Mouse (Mus musculus) retina, embryonic 14.5 days (tissue): ENCODE results near the gene Rasgrp3.
"Not testable (repeated sequence)": the region's sequence is repeated elsewhere in the genome, so short reads cannot be mapped to it uniquely, and the experiment has no call there.

Source experiments
- DNase-seq: peaks from one replicate; pipeline ENCODE4 v3.0.0-alpha.2; 2015; ENCODE audit warnings: low spot score

The Rasgrp3 gene

DNA sequence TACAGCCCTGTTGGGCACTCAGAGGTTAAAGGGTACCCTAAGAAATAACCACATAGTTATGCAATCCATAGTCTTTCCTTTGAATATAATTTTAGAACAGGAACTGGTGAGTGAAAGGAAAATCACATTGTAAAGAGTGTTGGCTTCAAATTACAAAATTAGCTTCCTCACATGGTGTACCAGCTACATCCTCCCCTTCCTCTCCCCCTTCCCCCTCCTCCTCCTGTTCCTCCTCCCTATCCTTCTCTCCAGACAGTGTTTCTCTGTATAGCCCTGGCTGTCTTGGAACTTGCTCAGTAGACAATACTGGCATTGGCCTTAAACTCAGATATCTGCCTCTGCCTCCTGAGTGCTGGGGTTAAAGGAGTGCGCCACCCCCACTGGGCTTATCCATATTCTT, 26.1 kb downstream of the Rasgrp3 start:
- DNase-seq = no peak

DNA sequence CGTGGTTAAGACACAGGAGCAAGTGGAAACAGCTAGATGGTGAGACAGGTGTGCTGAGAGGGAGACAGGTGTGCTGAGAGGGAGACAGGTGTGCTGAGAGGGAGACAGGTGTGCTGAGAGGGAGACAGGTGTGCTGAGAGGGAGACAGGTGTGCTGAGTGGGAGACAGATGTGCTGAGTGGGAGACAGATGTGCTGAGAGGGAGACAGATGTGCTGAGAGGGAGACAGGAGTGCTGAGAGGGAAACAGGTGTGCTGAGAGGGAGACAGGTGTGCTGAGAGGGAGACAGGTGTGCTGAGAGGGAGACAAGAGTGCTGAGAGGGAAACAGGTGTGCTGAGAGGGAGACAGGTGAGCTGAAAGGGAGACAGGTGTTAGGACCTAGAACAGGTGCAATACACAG, 27.5 kb downstream of the Rasgrp3 start:
- not testable (repeated sequence) for DNase-seq

DNA sequence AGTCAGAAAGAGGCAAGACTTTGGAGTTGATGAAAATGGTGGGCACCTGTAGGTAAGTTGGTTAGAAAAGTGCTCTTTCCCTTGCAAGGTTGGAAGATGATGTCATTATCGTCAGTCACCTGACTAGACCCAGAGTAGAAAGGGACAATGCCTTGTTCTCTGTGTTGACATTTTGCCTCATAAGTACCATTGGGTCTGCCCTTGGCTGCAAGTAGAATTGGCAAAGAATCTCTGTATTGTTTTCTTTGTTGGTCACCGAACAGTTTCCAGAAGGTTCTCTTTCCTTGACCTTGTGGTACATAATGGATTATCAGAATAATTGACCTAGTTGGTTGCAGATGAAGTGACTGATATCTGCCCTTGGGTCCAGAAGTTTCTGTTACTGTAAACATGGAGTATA, 27.9 kb downstream of the Rasgrp3 start:
- no peak for DNase-seq

DNA sequence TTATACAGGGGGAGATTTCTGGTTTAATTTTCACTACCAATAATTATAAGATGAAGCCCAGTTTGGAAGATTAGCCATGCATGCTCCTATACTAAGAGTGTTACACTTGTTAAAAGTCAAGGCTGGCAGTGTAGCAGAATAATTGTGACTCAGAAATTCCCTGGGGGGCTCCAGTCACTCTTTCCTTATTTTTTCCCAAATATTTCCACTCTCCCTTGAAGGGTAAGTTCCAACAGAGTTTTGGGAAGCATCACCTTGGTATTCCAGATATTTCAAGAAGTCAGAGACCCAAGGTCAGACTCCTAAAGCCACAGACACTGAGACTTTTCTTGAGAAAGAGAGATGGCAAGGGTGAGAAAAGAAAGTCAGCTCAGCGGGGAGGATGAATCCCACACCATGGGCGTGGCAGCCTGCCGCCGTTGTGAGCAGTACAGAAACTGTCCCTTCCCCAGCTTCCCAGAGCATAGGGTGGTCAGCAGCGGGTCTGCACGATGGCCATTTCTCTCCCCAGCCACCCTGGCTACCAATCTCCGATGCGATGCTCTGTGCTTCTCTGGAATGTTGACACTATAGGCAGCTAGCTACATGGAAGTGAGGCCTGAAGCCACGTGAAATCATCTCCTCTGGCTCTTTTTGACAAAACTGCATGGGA, 28.8 kb downstream of the Rasgrp3 start:
- no peak for DNase-seq

DNA sequence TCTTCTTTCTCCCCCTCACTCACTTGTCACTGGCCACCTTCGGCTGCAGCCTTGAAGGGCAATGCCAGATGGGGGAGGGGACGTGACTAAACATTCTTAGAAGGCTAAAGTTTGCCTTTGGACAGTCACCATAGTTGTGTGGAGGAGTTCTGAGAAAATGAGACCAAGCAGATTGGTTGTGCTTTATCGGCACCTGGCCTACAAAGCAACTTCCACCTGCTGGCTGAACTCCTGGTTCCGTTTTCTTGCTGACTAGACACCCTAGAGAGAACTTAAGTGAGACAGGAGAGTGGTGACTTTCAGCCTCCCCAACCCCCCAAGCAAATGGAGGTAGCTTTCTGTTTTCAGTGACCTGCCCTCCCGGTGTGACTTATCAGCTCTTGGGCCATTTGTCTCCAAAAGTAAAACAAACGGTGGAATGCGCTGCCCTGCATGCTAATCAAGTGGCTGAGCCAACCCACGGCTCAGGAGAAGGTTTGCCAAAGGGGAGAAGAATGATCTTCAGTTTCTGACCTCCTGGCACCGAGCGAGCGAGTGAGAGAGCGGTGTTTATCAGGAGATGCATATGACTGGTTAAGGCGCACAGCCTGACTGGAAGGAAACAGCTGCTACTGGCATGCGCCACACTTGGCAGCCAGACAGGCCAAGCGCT, 29.4 kb downstream of the Rasgrp3 start:
- no peak for DNase-seq

DNA sequence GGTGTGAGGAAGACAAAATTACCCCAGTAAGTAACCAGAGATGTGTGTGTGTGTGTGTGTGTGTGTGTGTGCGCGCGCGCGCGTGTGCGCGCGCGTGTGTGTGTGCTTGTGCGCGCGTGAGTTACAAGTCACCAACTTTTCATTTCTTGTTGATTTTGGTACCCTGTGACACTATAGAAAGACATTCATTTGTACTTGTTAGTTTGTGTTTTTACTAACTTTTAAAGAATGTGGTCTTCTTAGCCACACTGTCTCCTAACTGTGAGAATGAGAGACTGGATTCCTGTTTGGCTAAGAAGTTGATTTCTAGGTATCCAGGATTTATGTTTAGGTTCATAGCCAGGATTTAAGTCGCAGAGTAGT, 29.9 kb downstream of the Rasgrp3 start:
- DNase-seq = no peak

DNA sequence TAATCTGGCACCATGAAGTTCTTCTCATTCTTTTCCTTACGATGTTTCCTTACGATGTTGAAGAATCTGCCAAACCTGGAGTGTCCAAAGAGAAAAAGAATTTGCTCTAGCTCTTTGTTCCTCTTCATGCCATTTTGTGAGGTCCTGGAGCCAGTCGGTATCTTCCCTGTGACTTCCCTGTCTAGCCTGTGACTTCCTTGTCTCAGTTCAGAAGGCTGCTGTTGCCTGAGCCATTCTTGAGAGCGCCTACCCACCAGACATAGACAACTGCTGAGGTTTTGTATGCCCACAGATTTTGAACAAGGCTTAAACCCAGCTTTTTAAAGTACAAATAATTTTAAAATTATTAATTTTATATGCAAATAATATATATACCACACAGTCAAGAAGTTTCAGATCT, 31.3 kb downstream of the Rasgrp3 start:
- DNase-seq = no peak

DNA sequence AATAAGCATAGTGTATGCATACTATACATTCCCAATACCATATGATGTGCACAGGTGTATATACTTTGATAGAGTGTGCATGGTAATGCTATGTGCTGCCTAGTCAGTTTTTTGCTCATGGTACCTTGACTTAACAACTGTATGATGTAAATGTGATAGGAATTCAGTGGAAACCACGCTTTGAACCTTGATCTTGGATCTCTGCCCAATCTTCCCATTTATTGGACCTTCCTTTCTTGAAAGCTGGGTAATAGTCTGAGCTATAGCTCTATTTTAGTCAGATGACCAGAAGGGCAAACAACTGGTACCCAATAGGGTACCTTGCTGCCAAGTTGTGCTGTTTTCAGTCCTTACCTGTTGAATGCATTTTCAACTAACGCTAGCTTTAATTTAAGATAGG, 31.8 kb downstream of the Rasgrp3 start:
- no peak for DNase-seq

DNA sequence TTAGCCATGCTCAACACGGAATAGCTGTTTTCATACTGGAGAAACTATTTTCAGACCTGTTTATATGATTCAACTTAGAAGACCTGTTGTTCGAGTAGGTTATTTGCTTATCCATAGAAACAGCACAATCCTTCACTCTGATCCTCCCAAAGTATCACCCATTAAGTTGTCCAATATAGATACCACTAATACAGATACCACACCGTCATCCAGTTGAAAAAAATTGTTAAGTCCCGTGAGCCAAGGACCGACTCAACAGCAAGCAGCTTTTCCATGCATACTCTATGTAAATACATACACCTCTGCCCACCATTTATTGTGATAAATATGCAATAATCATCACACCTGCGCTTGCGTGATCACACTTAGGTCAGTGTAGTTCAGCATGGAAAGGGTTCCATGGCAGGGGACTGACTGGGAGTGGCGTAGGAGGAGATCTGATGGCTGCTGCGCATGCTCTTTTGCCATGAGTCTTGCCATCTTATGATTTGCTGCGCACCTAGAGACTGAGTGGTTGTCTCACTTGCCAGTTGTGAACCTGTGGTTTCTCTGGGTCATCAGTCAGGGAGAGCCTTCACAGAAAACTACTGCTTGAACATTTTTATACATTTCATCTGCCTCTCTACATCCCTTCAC, 32.9 kb downstream of the Rasgrp3 start:
- DNase-seq = no peak

DNA sequence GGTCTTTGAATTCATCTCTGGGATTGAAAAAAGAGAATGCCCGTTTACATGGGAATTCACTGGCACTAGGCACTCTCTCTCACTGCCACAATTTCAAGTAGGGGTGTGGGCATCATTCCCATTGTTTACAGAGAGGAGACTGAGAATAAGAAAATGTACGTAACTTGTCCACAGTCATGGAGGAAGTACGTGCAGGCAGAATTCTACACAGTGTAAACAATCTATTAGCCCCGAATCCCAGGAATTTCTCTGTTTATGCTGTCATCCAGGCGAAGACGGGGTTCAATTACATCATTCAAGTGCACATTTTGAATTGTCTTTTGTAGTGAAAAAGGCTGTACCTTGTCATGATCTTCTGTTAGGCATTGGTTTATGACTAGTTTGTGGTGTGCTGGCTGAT, 34.6 kb downstream of the Rasgrp3 start:
- DNase-seq = no peak

DNA sequence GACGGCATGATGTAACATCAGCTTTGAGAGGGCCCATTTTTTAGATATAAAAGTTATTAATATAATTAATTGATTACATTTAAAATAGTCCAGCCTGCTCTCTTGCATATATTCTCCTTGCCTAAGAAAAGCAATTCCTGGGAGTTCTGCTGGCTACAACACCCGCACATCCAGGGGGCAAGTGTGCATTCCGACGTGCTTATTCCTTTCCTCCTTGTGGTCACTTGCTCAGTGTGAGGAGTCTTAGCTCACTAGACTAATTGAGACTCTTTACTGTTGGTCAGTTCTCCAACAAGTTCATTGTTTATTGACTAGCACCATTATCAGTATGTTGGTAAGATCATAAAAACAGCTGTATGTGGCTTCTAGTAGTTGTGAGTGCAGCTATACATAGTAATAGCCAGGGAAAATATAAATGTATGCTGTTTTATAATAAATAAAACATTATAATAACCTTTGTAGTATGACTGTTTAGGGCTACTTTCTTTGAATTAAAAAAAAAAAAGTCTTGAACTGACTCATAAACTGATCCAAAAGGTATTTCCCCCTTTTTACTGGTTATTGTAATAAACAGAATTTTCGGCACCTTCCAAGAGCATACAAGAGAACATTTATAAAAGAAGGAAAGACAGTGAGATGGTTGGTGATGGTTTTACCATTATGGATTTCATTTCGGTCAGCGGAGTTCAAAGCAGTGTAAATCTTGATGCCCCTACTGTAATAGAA, 35.4 kb downstream of the Rasgrp3 start:
- no peak for DNase-seq

DNA sequence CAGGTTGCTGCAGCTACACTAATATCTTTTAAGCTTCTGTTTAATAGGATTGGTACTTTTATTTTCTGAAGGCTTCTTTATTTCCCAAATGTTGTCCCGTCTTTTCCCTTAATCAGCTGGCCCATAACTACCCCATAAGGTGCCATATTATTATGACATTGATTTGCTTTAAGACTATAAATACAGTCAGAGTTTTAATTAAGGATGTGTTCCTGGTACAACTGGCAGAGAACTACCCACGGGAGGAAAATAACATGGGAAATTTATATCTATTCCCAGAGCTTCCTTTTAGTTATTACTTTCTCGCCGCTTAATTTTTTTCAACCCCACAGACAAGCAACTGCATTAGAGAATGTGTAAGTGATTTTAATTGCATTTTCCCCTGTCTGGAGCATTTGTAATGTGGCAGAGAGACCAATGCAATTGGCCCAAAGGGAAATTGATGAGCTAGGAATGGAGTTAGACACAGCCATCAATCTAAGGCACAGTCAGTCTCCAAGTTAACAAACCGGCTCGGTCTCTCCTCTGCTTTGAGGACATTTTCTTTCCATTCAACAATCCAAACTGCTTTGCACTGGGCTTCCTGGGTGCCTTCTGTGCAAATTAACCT, 36.1 kb downstream of the Rasgrp3 start:
- DNase-seq = no peak

DNA sequence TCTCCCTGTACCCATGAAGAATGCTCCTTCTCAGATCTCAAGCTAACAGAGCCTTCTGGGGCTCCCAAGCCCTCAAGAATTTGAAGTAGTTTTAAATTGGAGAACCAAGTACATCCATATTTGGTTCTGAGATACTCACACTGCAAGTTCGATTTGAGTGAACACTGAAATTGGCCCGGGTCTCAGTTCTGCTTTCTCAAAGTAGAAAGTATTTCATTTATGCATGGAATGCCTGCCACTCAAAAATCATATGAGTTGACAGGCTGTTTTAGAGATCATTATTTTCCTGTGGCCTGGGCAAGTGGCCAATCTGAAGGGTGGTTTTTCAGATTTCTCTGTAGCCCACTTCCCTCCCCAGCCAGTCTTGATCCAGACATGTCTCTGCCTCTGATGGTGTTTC, 36.7 kb downstream of the Rasgrp3 start:
- DNase-seq = no peak

DNA sequence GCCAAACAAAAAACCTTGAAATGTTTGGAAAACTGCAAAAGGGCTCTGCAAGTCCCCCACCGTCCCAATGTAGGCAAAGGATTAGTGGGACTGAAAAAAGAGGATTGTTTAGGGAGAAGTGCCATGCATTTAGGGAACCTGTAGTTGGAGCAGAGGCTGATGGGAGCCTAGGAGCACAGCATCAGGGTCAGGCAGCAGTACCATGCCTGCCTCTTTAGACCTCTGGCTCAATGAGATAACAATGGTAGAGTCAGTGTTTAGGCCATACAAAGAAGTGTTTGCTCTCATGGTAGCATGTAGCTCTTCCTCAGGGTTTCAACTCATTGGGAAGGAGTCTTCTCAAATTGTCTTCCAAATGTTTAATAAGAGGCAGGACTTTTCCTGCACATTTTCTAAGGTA, 40.3 kb downstream of the Rasgrp3 start:
- no peak for DNase-seq

DNA sequence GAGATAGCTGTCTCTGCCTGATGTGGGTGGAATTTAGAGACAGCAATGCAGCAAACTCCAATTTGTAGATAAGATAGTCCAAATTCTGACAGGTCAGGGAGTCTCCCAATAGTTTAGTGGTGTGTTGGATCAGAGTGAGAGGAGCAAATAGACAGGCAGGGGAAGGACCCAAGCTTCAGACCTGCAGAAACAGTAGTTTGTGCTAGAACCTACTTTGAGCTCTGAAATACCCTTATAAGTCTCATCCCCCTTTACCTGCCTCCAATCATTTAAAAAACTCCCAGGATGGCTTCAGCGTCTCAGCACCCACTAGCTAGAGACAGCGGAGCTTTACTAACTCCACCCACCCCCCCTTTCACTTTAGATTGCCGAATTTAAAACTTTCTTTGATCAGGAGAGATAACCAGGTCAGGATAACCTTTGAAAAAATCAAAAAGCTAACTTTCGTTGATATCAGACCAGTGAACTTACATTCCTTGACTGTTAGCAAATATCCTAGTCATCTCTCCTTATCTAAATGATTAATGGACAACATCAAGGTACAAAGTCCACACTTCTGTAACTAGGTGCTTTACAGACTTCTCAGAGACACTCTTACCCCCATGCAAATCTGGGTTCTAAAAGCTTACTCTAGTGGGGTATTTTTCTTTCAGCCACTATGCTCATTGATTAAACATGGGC, 41.2 kb downstream of the Rasgrp3 start:
- DNase-seq = no peak

DNA sequence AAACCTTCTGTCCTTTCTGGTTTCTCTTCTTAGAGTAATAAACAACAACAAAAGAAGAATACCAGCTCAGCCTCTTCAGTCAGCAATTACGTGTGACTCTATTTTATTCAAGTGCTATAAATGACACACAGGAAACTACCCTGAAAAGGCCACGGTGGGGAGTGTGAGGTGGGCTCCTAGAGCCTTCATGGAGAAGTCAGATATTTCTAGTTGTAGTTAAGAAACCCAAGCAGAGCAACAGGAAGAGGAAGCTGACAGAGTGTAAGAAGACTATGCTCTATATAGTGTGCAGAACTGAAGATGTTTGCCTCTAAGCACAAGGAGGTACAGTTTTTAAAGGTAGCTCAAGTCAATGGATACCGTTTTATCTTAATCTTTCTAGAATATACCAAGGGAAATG, 42.0 kb downstream of the Rasgrp3 start:
- DNase-seq = no peak

DNA sequence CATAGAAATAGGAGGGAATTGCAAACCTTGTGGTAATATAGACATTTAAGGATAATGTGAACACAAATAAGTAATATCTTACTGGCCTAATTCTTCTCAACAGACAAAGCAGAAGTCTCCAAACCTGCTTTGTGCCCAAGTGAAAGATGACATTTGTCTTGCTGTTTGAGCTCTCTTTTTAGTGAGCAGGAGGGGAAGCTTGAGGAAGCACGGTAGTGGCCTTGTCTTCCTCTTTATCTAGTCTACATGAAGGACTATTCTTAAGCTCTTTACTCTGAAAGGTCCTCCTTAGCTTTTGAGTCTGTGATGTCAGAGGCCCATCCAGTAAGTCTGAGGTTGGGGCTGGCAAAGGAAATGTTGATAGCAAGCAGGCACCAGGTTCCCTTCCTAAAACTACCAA, 43.1 kb downstream of the Rasgrp3 start:
- no peak for DNase-seq

DNA sequence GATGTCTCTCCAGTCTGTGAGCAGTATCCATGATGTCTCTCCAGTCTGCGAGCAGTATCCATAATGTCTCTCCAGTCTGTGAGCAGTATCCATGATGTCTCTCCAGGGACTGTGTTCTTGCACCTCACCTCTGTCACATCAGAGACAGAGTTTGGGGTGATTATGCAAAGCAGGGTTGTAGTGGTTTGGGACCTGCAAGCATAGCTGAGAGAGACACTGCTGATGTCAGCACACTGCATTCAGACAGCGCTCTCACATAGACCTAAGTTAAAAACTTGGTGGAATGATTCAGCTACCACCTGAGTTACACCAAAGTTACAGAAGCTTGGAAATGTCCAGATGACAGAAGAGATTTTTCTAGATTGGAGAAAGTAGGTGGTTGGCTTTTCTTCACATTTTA, 44.0 kb downstream of the Rasgrp3 start:
- DNase-seq = no peak

DNA sequence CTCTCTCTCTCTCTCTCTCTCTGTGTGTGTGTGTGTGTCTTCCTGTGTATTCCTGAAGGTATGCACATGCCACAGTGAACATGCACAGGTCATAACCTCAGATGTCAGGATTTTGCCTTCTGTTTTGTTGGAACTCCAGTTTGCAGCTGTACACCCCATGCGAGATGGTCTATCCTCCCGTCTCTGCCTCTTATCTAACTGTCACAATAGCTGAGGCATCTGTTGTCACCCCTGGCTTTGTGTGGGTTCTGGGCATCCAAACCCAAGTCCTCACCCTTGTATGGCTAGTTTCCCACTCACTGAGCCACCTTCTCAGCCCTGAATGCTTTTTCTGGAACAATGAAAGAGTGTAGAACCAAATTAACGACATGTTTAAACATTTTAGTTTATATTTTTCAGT, 44.7 kb downstream of the Rasgrp3 start:
- DNase-seq = no peak

DNA sequence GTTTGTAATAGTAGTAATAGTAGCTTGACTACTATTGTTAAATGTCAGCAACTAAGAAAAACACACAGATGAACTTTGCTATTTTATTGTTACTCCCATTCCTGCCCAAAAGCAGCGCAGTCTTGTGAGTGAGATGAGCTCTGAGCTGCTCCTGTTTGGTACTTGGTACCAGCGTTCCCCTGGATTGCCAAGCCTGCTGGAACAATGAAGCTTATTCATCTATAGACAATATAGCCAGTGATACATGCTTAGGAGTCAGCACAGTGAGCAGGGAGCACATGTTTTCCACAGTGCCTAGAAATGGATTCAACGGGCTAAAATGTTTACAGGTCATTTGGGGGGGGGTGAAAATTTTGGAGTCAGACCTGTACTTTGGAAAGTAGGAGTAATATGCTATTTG, 50.5 kb downstream of the Rasgrp3 start:
- DNase-seq = no peak

DNA sequence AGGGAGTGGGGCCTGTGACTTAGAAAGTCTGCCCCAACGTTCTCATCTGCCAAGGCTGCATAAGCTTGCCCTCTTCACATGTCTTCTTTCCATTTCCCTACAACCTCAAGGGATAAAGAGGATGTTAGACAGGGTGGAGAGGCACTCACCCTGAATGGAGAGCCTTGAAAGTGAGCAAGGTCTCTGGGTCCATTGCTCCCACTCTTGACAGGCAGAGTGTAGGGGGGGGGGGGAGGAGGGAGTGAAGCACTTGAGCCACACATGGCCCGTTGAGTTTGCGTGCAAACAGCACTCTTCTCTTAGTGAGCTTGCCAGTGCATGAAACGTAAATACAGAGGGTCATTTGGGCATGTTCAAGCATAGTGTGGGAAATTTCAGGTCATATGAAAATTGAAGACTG, 59.5 kb downstream of the Rasgrp3 start:
- no peak for DNase-seq

DNA sequence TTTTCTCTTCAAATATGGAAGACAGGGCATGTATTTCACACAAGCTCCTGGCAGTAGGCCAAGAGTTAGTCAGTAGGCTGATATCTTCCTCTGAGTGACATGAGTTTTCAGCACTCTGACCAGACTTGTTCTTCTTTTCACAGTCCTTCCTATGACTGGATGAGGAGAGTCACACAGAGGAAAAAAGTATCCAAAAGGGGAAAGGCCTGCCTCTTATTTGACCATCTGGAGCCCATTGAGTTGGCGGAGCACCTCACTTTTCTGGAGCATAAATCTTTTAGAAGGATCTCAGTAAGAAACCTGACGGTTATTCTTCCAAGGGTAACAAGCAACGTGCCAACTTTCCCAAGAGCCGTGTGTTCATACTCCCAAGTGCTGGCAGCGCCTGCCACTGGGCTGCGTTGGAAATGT, 62.5 kb downstream of the Rasgrp3 start:
- no peak for DNase-seq
